Mouse (Mus musculus): Measurements from ENCODE around the gene Scand1.

DNA sequence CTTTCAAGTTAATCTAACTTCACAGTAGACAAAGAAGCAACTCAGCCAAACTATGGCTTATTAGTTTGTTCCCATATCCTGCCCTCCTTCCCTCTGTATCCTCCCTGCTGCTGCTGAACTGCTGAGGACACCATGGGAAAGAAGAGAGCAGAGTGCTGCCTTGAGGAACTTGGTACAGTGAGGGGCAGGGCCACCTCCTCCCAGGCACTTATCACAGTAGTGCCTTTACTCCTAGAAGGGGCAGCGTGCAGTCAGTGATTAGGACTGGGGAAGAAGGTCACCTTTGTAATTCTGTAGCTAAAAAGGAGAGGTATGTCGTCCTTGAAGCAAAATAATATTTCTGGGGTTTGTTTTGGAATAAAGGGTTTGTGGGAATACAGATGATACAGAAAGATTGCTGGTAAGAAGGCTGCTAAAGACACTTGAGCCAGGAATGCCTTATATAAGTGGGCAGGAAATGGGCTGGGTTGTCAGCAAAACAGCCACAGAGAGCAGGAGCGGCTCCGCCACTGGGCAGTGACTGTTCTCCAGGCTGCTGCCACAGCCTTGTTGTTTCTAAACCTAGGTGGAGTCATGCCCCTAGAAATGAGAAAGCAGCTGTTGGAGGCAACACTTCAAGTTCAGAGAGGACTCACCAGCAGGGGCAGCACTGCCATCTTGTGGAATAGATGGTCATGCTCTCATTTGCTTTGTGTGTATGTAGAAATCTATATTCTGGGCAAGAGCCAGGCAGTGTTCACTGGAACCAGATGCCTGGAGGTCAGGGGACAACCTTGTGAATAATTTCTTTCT, 34.1 kb downstream of the Scand1 start:
- TF ChIP-seq CTCF (IDR thresholded peaks at IDR 0.05; ENCODE audit: borderline replicate concordance, extremely low read depth, insufficient read depth, insufficient read length): peak; percentile 82
- no peak for TF ChIP-seq POLR2A (IDR thresholded peaks at IDR 0.05; ENCODE audit: borderline replicate concordance, extremely low read depth, insufficient read depth, insufficient read length, poor library complexity, severe bottlenecking)
